Mouse (Mus musculus) spleen, postnatal 4 days (tissue): Measurements from ENCODE around the gene Gabrb1.
A peak's percentile ranks its signal among the peaks of the same experiment; 100 is the strongest.

Experiments used
- DNase-seq, 2 experiments: peaks; one replicate each; pipeline ENCODE4 v3.0.0; 2022; ENCODE audit warnings: low spot score in 2 of 2

Gabrb1 gene

GRCm38 (mm10) chr5:71657482-71658114 lies at the start of gene Gabrb1:
Gene Gabrb1, plus strand, starts transcription at chr5:71658113.
- no peak for DNase-seq

DNA sequence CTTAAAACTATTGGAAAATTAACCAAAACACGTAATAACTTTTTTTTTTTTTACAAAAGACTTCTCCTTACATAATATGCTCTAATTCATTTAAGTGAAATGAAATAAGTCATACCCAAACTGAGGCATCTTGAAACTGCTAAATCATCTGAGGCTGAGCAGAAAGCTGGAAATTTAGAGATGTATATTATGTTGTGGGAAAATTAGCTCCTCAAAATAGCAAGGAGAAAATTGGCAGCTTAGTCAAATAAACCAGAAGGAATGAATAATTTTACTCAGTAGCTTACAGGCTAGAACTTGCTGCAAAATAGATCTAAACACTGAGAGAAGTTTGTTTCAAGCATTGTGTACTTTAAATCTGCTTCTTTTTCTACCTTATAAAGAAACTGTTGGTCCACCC lies 49.2 kb upstream of the Gabrb1 start:
- DNase-seq, result no peak

DNA sequence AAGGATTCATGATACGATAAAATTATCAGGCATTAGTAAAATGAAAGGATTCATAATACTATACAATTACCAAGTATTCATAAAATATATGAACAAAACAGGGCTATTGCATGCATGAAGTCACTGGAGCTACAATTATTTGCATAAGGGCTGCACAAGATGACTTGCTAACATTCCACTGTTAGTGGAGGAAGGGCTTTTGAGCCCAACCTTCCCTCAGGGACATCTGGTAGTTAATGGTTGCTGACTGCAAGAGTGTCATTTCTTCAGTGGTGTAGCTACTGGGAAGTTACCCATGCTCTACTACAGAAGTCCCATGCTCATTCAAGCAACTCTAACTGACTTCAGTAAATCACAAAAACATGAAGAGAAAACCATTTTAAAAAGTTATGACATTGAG lies 43.6 kb upstream of the Gabrb1 start:
- DNase-seq, result no peak

DNA sequence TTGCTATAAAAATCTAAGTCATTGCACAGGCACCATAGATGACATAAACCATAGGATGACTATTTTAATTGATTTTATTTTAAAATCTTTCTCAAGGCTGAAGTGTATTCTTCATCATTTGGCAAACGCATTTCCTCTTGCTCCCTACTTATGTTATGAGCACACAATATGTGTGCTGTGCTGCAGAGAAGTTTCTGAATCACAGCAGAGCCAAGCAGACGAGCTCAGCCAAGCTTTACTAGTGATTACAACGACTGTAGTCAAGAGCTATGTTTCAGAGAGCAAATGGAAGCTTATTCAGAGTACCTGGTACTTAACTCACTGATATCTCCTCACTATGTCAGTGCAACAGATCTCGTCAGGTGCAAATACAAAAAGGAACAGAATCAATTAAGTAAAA lies 41.2 kb upstream of the Gabrb1 start:
- no peak for DNase-seq

- no peak for DNase-seq
Measured at GRCm38 (mm10) chr5:71627820-71628219, 30.1 kb upstream of the Gabrb1 start.

DNA sequence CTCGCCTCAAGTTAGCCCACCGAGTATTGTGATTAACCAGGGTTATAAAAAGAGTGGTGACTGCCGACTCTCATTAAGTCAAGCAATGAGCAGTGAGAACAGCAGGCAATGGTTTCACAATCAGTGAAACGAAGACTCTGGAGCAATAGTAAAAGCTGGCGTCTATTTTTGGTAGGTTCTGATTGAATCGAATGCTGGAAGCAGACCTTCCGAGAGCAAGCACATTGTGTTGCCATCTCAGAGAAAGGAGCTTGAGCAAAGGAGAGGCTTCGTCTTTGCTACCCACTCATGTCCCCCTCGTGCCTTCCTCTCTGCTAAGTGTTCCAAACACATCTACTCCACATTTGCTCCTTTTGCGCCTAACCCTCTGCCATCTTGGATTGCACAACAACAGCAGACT lies 18.1 kb upstream of the Gabrb1 start:
- no peak for DNase-seq

GRCm38 (mm10) chr5:71648108-71648507 lies 9.8 kb upstream of the Gabrb1 start:
- DNase-seq, result no peak

DNA sequence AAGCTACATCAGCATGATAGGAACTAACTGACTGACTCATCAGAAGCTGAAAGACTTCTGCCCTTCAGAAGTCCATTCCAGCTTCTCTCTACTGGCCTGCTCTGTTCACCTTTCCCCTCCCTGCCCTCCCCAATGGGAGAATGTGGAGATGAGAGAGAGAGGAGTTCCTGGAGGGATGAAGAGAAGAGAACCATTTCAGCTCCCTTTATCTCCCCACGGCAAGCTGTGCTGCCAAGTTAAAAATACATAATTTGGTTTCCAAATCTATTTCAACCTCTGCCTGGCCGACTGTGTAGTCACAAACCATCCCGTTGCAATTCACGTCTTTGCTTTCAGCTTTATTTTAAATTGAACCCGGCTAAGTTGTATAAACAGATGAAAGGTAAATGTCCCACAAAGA lies 3.9 kb upstream of the Gabrb1 start:
- no peak for DNase-seq

DNA sequence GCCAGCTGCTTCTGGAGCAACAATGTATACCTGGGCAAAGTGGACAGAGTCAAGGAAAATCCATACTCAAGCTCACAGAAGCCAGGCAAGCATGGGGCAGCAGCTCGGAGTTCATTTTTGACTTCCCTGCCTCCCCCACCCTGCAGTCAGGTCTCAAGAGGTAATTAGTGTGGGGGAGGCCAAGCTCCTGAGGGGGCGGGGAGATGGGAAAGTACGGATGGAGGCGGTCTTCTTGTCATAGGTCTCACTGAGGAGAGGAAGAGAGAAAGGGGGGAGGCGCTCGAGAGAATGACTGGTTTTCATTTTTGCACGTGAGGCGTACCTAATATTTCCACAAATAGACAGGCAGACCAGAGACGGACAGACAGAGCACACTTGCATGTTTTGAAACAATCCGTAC lies 1.1 kb upstream of the Gabrb1 start:
- no peak for DNase-seq

DNA sequence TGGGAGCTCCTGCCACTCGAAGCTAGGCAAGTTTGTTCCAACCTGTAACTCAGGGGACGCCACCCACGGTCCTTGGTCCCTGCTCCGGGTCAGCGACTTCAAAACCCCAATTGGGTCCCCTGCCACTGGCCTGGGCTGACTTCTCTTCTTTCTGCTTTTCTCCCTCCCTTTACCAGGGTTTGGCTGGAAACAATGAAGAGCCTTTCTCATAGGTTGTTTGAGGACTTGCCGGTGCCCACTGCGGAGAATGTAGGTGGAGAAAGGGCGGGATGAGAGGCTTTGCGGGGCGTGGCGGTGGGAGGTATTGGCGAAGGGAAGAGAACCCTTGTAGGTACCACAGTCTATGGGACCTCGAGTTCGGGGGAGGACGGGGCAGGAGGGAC lies 193 bp downstream of the Gabrb1 start, which contains the start of gene Gabra4:
Gabra4 (minus strand) TSS at position 194 of the 383 bp plus-strand sequence.
- DNase-seq, result no peak

DNA sequence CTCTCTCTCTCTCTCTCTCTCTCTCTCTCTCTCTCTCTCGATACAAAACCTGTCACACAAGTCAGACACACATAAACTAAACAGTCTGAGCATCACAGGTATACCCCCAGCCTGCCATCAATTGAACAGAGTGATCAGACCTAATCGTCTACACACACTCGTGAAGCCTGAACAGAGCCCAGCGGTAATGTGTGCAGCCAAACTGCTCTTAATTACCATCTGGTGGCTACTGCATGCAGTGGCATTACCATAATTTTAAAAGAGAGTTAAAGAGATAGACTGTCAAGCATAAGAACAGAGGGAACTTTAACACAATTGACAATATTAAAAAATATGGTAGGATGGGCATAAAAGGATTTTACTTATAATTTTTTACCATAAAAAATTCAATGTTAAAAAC lies 7.7 kb downstream of the Gabrb1 start:
- DNase-seq, result no peak

GRCm38 (mm10) chr5:71699696-71700467 lies 42.0 kb downstream of the Gabrb1 start:
- DNase-seq, result no peak

- peak in 1 of 2 experiments; percentile 56 for DNase-seq
Measured at GRCm38 (mm10) chr5:71700468-71701272, 42.8 kb downstream of the Gabrb1 start.

DNA sequence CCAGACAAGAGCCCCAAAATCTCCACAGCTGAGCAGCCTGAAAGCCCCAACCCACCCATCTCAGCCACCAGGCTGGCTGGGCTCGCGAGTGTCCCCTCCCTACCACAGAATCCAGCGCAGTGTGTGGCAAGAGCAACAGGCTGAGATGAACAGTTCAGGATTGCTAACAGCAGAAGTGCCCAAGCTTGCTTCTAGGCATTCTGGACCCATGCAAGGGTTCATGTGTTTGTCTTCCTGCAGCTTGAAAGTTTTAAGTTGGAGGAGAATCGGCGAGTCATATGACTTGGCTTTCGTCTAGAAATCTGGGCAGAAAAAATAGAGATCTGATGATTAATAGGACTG lies 43.3 kb downstream of the Gabrb1 start:
- no peak for DNase-seq

- no peak for DNase-seq
Measured at GRCm38 (mm10) chr5:71732931-71733792, 75.2 kb downstream of the Gabrb1 start.

DNA sequence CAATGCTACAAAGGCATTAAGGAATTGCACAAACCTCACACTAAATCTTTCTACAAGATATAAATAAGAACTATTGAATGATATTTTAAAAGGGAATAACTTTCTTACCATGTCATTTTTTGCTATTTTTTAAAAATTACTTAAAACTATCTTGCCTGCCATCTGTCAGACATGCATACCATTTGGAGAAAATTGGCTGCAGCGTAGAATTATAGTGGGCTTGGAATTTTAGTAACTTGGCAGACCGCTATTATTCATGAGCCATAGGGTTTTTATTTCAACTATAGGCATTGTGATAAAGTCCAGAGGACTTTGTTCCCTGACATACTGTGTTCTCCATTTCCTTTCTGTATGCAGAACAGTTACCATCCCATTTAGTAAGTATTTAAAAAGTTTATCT lies 89.5 kb downstream of the Gabrb1 start:
- no peak for DNase-seq

- no peak for DNase-seq
Measured at GRCm38 (mm10) chr5:71753966-71754365, 96.1 kb downstream of the Gabrb1 start.

- no peak for DNase-seq
Measured at GRCm38 (mm10) chr5:71761105-71761504, 103.2 kb downstream of the Gabrb1 start.

DNA sequence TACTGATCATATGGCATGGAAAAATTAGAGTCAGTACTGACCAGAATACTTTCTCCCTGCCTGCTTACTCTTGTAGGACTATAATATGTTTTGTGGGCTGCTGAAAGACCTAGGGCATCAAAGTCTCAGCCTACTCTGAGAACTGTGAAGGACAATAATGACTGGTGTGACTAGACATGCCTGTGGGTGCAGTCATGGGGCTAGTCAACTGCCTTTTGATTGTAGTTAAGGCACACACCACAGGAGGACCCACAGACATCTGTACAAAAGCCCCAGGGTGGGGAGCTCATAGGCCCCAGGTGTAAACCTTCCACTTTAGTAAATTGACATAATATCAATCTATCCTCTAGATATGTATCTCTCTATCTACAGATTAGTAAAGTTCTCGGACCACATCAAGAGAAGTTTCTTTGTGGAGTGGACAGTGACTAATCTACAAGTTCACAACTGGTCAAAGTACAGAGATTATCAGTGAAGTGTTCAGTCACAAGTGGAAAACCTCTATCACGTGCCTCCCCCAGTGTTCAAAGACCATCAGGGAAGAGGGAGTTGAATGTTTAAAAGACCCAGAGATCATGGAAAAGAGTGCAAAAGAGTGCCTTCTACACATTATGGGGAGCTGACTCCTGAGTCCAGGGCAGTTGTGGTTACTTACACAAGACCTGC lies 123.7 kb downstream of the Gabrb1 start:
- DNase-seq, result no peak

DNA sequence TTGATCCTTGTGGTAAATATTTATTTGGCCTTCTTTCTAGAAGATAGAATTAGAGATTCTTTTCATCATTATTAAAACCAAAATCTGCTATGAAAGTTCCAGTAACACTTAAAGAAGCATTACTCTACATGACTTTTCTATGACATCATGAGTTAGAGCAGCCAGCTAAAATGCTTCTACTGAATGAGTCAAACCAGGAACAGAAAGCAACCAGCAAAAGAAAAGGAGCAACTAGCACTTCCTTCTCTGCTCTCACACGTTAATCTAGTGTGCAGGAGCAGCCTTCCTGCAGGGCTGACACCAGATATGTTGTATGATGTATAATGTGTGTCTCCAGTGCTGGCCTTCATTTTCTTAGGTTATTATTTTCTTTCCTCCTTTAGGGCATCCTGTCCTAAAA lies 164.9 kb downstream of the Gabrb1 start:
- no peak for DNase-seq

DNA sequence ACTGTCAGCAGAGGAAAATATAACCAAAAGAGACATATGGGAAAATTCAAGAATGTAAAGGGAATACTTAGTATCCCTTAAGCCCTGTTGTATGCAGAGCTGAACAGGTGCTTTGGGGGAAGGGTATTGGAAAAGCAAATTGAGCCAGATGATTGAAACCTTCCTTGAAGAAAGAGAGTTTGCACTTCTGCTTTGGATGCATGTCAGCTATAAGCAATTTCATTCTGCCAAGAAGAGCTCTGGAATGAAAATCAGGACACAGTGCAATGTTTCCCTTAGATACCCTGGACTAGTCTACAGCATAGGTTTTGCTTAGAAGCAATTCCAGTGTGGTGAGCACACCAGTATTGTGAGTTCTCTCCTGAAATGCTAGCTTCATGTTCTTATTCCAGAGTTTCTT lies 170.4 kb downstream of the Gabrb1 start:
- DNase-seq, result no peak
